Mouse (Mus musculus): ENCODE data around the gene Bex3. TPM values are rescaled to one million over a fixed set of nuclear protein-coding genes. Genes with fewer than 3 reads are reported as not detected.
A peak's percentile ranks its signal among the peaks of the same experiment; 100 is the strongest.

The Bex3 gene
- total RNA-seq, 1 experiment: 629 TPM

GRCm38 (mm10) chrX:136244574-136245229 is 25.4 kb upstream of the Bex3 start, which contains the start of gene Tceal9:
Tceal9 (plus strand) TSS chrX:136245079.
- in situ Hi-C loops (cut with MboI; ENCODE audit: low sequenced_read_pairs in 2 of 2, unreplicated experiment in 2 of 2): no loop called here
- peak within 1 kb of the TSS; percentile 86 for H3K9ac ChIP-seq (ENCODE audit: insufficient read depth, low read depth, low read length, poor library complexity, severe bottlenecking)
- DNase-seq (ENCODE audit: low read depth, low spot score): peak; percentile 72

GRCm38 (mm10) chrX:136245521-136246071 is 24.5 kb upstream of the Bex3 start:
- in situ Hi-C loops (cut with MboI; ENCODE audit: low sequenced_read_pairs in 2 of 2, unreplicated experiment in 2 of 2): no loop called here
- Histone ChIP-seq H3K27ac (ENCODE audit: insufficient read depth, low read depth, low read length, poor library complexity, severe bottlenecking) (peak overlapping the region; percentile 53), H3K4me1 (ENCODE audit: control insufficient read depth in 2 of 2, insufficient read depth in 2 of 2, low read length in 2 of 2, poor library complexity in 1 of 2) (no peaks in the 10 kb centered on the region), H3K9ac (ENCODE audit: insufficient read depth, low read depth, low read length, poor library complexity, severe bottlenecking) (peak overlapping the region; percentile 86), H3K36me3 (ENCODE audit: control insufficient read depth, insufficient read depth, low read length, poor library complexity, severe bottlenecking) (no peaks in the 10 kb centered on the region; the same call in 1 of the 2 replicates), H3K9me3 (ENCODE audit: control insufficient read depth, insufficient read depth, low read depth, low read length) (no peaks in the 10 kb centered on the region), H3K4me3 (ENCODE audit: insufficient read depth in 1 of 2, low read depth in 1 of 2, low read length in 2 of 2, poor library complexity in 1 of 2, severe bottlenecking in 1 of 2) (peak overlapping the region; percentile 83)
- DNase-seq (ENCODE audit: low read depth, low spot score): peak; percentile 50
- TF ChIP-seq HCFC1 (IDR thresholded peaks at IDR 0.05; ENCODE audit: borderline replicate concordance, insufficient read depth, low read length) (no peak), ZC3H11A (IDR thresholded peaks at IDR 0.05; ENCODE audit: borderline replicate concordance, low read depth, low read length) (no peak), MAFK (IDR thresholded peaks at IDR 0.05; ENCODE audit: insufficient read depth, low read depth, low read length) (no peak), ZNF384 (IDR thresholded peaks at IDR 0.05; ENCODE audit: low read depth, low read length) (no peak), CHD2 (IDR thresholded peaks at IDR 0.05; ENCODE audit: low read depth, low read length) (no peak)

More at GRCm38 (mm10) chrX:136244574-136245229, 25.4 kb upstream of the Bex3 start, which contains the start of gene Tceal9:
- Histone ChIP-seq H3K9me3 (ENCODE audit: control insufficient read depth, insufficient read depth, low read depth, low read length) (no peaks in the 10 kb centered on the region), H3K4me1 (ENCODE audit: control insufficient read depth in 2 of 2, insufficient read depth in 2 of 2, low read length in 2 of 2, poor library complexity in 1 of 2) (no peaks in the 10 kb centered on the region), H3K4me3 (ENCODE audit: insufficient read depth in 1 of 2, low read depth in 1 of 2, low read length in 2 of 2, poor library complexity in 1 of 2, severe bottlenecking in 1 of 2) (peak within 1 kb of the TSS; percentile 83), H3K36me3 (ENCODE audit: control insufficient read depth, insufficient read depth, low read length, poor library complexity, severe bottlenecking) (no peaks in the 10 kb centered on the region; the same call in 1 of the 2 replicates), H3K27ac (ENCODE audit: insufficient read depth, low read depth, low read length, poor library complexity, severe bottlenecking) (peak within 1 kb of the TSS; percentile 53)
- 0 out of 2 replicates have a peak, but pooled peaks have one; percentile 6 for TF ChIP-seq ZNF384 (IDR thresholded peaks at IDR 0.05; ENCODE audit: low read depth, low read length)
- TF ChIP-seq HCFC1 (IDR thresholded peaks at IDR 0.05; ENCODE audit: borderline replicate concordance, insufficient read depth, low read length): no peak
- TF ChIP-seq MAFK (IDR thresholded peaks at IDR 0.05; ENCODE audit: insufficient read depth, low read depth, low read length): no peak

GRCm38 (mm10) chrX:136248811-136249210 is 21.2 kb upstream of the Bex3 start:
- H3K27ac ChIP-seq (ENCODE audit: insufficient read depth, low read depth, low read length, poor library complexity, severe bottlenecking): no peak overlapping the region
- TF ChIP-seq HCFC1 (IDR thresholded peaks at IDR 0.05; ENCODE audit: borderline replicate concordance, insufficient read depth, low read length): no peak
- TF ChIP-seq MAFK (IDR thresholded peaks at IDR 0.05; ENCODE audit: insufficient read depth, low read depth, low read length): no peak
- H3K9me3 ChIP-seq (ENCODE audit: control insufficient read depth, insufficient read depth, low read depth, low read length): no peaks in the 10 kb centered on the region
- no peak overlapping the region for H3K4me3 ChIP-seq (ENCODE audit: insufficient read depth in 1 of 2, low read depth in 1 of 2, low read length in 2 of 2, poor library complexity in 1 of 2, severe bottlenecking in 1 of 2)
- DNase-seq (ENCODE audit: low read depth, low spot score): no peak
- H3K4me1 ChIP-seq (ENCODE audit: control insufficient read depth in 2 of 2, insufficient read depth in 2 of 2, low read length in 2 of 2, poor library complexity in 1 of 2): no peaks in the 10 kb centered on the region
- no peak overlapping the region for H3K9ac ChIP-seq (ENCODE audit: insufficient read depth, low read depth, low read length, poor library complexity, severe bottlenecking)
- H3K36me3 ChIP-seq (ENCODE audit: control insufficient read depth, insufficient read depth, low read length, poor library complexity, severe bottlenecking): no peaks in the 10 kb centered on the region; the same call in 1 of the 2 replicates
- in situ Hi-C loops (cut with MboI; ENCODE audit: low sequenced_read_pairs in 2 of 2, unreplicated experiment in 2 of 2): no loop called here

GRCm38 (mm10) chrX:136249671-136250070 is 20.4 kb upstream of the Bex3 start:
- no peaks in the 10 kb centered on the region; the same call in 1 of the 2 replicates for H3K36me3 ChIP-seq (ENCODE audit: control insufficient read depth, insufficient read depth, low read length, poor library complexity, severe bottlenecking)
- H3K4me3 ChIP-seq (ENCODE audit: insufficient read depth in 1 of 2, low read depth in 1 of 2, low read length in 2 of 2, poor library complexity in 1 of 2, severe bottlenecking in 1 of 2): no peak overlapping the region
- H3K27ac ChIP-seq (ENCODE audit: insufficient read depth, low read depth, low read length, poor library complexity, severe bottlenecking): no peak overlapping the region
- no peaks in the 10 kb centered on the region for H3K9me3 ChIP-seq (ENCODE audit: control insufficient read depth, insufficient read depth, low read depth, low read length)
- no peak for DNase-seq (ENCODE audit: low read depth, low spot score)
- TF ChIP-seq ZC3H11A (IDR thresholded peaks at IDR 0.05; ENCODE audit: borderline replicate concordance, low read depth, low read length): no peak
- no peak for TF ChIP-seq ZNF384 (IDR thresholded peaks at IDR 0.05; ENCODE audit: low read depth, low read length)
- no peak for TF ChIP-seq CHD2 (IDR thresholded peaks at IDR 0.05; ENCODE audit: low read depth, low read length)
- TF ChIP-seq HCFC1 (IDR thresholded peaks at IDR 0.05; ENCODE audit: borderline replicate concordance, insufficient read depth, low read length): no peak
- no peak for TF ChIP-seq MAFK (IDR thresholded peaks at IDR 0.05; ENCODE audit: insufficient read depth, low read depth, low read length)
- no peak overlapping the region for H3K9ac ChIP-seq (ENCODE audit: insufficient read depth, low read depth, low read length, poor library complexity, severe bottlenecking)
- in situ Hi-C loops (cut with MboI; ENCODE audit: low sequenced_read_pairs in 2 of 2, unreplicated experiment in 2 of 2): no loop called here
- no peaks in the 10 kb centered on the region for H3K4me1 ChIP-seq (ENCODE audit: control insufficient read depth in 2 of 2, insufficient read depth in 2 of 2, low read length in 2 of 2, poor library complexity in 1 of 2)

Data from ES-E14 (cell line).